Mouse (Mus musculus) urinary bladder, adult 2 months (tissue): ENCODE data around the gene Cyp2c55. TPM values are rescaled to one million over a fixed set of nuclear protein-coding genes. Genes with fewer than 3 reads are reported as not detected.

Source experiments
- DNase-seq: peaks from one replicate; pipeline ENCODE4 v3.0.0; 2022; ENCODE audit warnings: low spot score
- polyA plus RNA-seq: library from polyadenylated mRNA; depleted of rRNA; stranded (reverse); fragments of >200 nt; gene quantifications from 2 replicates; pipeline ENCODE4 v1.2.3, GENCODE M21; 2012; rRNA removed

Gene Cyp2c55
- polyA plus RNA-seq: 0.03 TPM in 1 of 2 replicates, not detected in the other

- no peak for DNase-seq
Observed at GRCm38 (mm10) chr19:39006715-39007114, at the start of gene Cyp2c55. Cyp2c55 (plus strand) TSS chr19:39007019.

- DNase-seq: no peak
Observed at GRCm38 (mm10) chr19:38970741-38971140, 36.1 kb upstream of the Cyp2c55 start.

- DNase-seq: no peak
Observed at GRCm38 (mm10) chr19:38972581-38972980, 34.2 kb upstream of the Cyp2c55 start.

DNA sequence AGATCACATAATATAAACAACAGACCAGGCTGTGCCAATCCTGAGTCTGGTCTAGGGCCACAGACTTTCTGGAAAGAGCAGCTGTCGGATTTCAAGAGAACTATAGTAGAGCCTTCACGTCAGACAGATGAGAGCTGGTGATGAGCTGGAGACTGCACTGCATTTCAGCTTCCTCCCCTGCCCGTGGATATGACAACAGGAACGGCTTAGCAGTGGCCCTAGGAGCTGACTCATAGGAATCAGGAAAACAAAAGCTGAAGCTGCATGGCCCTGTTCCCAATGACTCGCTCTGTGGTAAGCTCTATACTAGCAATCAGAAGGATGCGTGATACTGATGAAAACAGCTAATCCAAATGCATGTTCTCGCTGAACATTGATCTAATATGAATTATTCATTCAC, 33.2 kb upstream of the Cyp2c55 start:
- DNase-seq: no peak

GRCm38 (mm10) chr19:38976269-38976668, 30.6 kb upstream of the Cyp2c55 start:
- DNase-seq: no peak

GRCm38 (mm10) chr19:38981966-38982365, 24.9 kb upstream of the Cyp2c55 start:
- DNase-seq: peak; percentile 37

GRCm38 (mm10) chr19:38998248-38998647, 8.6 kb upstream of the Cyp2c55 start:
- DNase-seq: no peak

- no peak for DNase-seq
Observed at GRCm38 (mm10) chr19:38998676-38999075, 8.1 kb upstream of the Cyp2c55 start.

GRCm38 (mm10) chr19:39005132-39005531, 1.7 kb upstream of the Cyp2c55 start:
- DNase-seq: no peak

DNA sequence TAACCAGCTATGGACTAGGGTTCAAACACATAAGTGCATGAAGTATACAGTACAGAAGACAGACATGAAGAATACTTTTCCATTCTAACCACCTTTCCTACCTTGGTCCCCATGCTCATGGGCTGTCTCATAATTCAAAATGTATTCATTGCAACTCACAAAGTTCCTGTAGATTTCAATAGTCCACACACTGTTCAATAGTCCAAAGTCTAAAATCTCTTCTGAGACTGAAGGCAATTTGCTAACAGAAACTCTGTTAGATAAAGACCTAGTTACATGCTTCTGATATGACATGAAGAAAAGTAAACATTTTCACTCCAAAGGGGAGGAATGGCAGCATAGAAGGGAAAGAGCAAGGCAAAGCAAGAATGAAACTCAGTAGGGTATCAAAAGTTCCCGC, 51.1 kb downstream of the Cyp2c55 start:
- DNase-seq: no peak

DNA sequence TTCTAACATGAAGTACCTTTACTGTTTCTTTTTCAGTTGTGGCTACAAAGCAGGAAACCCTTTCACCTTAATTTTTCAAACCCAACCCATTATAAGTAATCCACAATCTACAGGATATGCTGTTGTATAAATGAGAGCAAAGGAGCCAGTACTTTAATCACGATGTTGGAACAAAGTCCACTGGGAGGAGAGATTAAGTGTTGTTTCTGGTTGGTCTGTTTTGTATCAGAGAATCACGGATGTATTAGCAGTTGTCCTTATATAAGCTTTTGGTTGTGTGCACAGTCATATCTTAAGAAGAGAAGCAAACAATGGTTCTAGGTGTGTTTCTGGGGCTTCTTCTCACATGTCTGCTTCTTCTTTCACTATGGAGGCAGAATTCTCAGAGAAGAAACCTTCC, 53.9 kb downstream of the Cyp2c55 start, which contains the start of gene Cyp2c65:
Gene Cyp2c65, plus strand, starts transcription at position 297 of the 400 bp plus-strand sequence.
- no peak for DNase-seq

Other genes starting within 250 kb of the Cyp2c55 start
- 8.8 and 9.2 TPM in 2 replicates for gene Noc3l, start 187.8 kb upstream of the Cyp2c55 start, polyA plus RNA-seq
- gene Tbc1d12, start 170.4 kb upstream of the Cyp2c55 start, polyA plus RNA-seq: 5.7 TPM in 2 replicates
- 1.6 and 1.7 TPM in 2 replicates for gene Hells, start 76.1 kb upstream of the Cyp2c55 start, polyA plus RNA-seq
- 0.03 TPM in 1 of 2 replicates, not detected in the other for gene Cyp2c65, start 54.0 kb downstream of the Cyp2c55 start, polyA plus RNA-seq
- gene Cyp2c66, start 106.9 kb downstream of the Cyp2c55 start, polyA plus RNA-seq: not detected in 2 replicates